Mouse (Mus musculus) CH12F3 (cell line): ENCODE results near the gene Fbxw21.
"Not testable (repeated sequence)": the region's sequence is repeated elsewhere in the genome, so short reads cannot be mapped to it uniquely, and the experiment has no call there.

ENCODE experiments used
- in situ Hi-C: fragments of 300-500 bp; cut with MboI; formaldehyde crosslinking; loops from 2 replicates; pipeline ENCODE4 v1.14.3; 2020; ENCODE audit warnings: low sequenced_read_pairs

Gene Fbxw21

GRCm38 (mm10) chr9:109161941-109162340 is at the start of gene Fbxw21:
Gene Fbxw21, minus strand, starts transcription at chr9:109162041.
- in situ Hi-C loops, result no loop called here

GRCm38 (mm10) chr9:109201347-109201746 is 39.5 kb upstream of the Fbxw21 start:
- in situ Hi-C loops, result not testable (repeated sequence)

- in situ Hi-C loops, result no loop called here
Observed at GRCm38 (mm10) chr9:109200349-109200748, 38.5 kb upstream of the Fbxw21 start.

- in situ Hi-C loops, result no loop called here
Observed at GRCm38 (mm10) chr9:109199353-109199752, 37.5 kb upstream of the Fbxw21 start.

GRCm38 (mm10) chr9:109195875-109196274 is 34.0 kb upstream of the Fbxw21 start, which contains the start of gene Fbxw13:
Gene Fbxw13, minus strand, starts transcription at chr9:109195975.
- in situ Hi-C loops, result not testable (repeated sequence)

- in situ Hi-C loops, result no loop called here
Observed at GRCm38 (mm10) chr9:109177208-109177607, 15.4 kb upstream of the Fbxw21 start.

- in situ Hi-C loops, result no loop called here
Observed at GRCm38 (mm10) chr9:109176301-109176700, 14.5 kb upstream of the Fbxw21 start.

- in situ Hi-C loops, result no loop called here
Observed at GRCm38 (mm10) chr9:109167316-109167715, 5.5 kb upstream of the Fbxw21 start.

GRCm38 (mm10) chr9:109140414-109140813 is 21.4 kb downstream of the Fbxw21 start:
- in situ Hi-C loops, result not testable (repeated sequence)

GRCm38 (mm10) chr9:109130076-109130475 is 31.8 kb downstream of the Fbxw21 start:
- in situ Hi-C loops, result no loop called here

GRCm38 (mm10) chr9:109128211-109128610 is 33.6 kb downstream of the Fbxw21 start:
- in situ Hi-C loops, result no loop called here

- in situ Hi-C loops, result no loop called here
Observed at GRCm38 (mm10) chr9:109127076-109127475, 34.8 kb downstream of the Fbxw21 start.

GRCm38 (mm10) chr9:109125481-109125880 is 36.4 kb downstream of the Fbxw21 start:
- in situ Hi-C loops, result no loop called here

- in situ Hi-C loops, result no loop called here
Observed at GRCm38 (mm10) chr9:109125043-109125442, 36.8 kb downstream of the Fbxw21 start.

- in situ Hi-C loops, result loop anchor here (5.0 kb wide), 1 partner anchor 112 kb away; no protein-coding TSS in a partner anchor
Observed at GRCm38 (mm10) chr9:109124164-109124563, 37.7 kb downstream of the Fbxw21 start.

GRCm38 (mm10) chr9:109123266-109123665 is 38.6 kb downstream of the Fbxw21 start:
- in situ Hi-C loops, result loop anchor here (5.0 kb wide), 1 partner anchor 111 kb away; no protein-coding TSS in a partner anchor

GRCm38 (mm10) chr9:109122553-109123085 is 39.2 kb downstream of the Fbxw21 start:
- in situ Hi-C loops, result loop anchor here (5.0 kb wide), 1 partner anchor 110 kb away; no protein-coding TSS in a partner anchor

- in situ Hi-C loops, result loop anchor here (5.0 kb wide), 1 partner anchor 109 kb away; no protein-coding TSS in a partner anchor
Observed at GRCm38 (mm10) chr9:109120956-109121355, 40.9 kb downstream of the Fbxw21 start.

GRCm38 (mm10) chr9:109119571-109119970 is 42.3 kb downstream of the Fbxw21 start:
- in situ Hi-C loops, result no loop called here

- in situ Hi-C loops, result no loop called here
Observed at GRCm38 (mm10) chr9:109118106-109118505, 43.7 kb downstream of the Fbxw21 start.

- in situ Hi-C loops, result no loop called here
Observed at GRCm38 (mm10) chr9:109116205-109116604, 45.6 kb downstream of the Fbxw21 start.

GRCm38 (mm10) chr9:109114871-109115270 is 47.0 kb downstream of the Fbxw21 start:
- in situ Hi-C loops, result no loop called here

GRCm38 (mm10) chr9:109114276-109114675 is 47.6 kb downstream of the Fbxw21 start:
- in situ Hi-C loops, result no loop called here
